Comparison of ENCODE assay signal across 28 mouse cellular contexts in the genomic region with DNA sequence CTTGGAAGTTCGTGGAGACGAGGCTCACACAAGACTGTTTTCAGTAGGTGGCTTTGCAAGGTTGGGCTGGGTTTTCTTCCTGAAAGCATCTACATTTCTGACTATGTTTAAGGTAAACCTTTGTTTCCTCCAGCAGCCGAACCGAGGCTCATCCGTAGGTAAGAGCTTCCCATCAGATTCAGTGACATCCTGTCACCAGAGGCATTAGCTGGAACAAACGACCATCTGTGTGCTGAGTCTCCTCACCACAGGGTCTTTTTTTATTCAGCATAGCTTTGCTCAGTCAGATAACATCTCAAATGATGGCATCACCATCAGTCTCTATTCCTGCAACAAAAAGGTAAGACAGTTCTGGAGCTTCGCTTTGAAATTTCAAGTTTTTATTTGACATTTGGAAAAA.
A peak's percentile ranks its signal among the peaks of the same experiment; 100 is the strongest.
DNase-seq lines count a peak whose midpoint lies in the region; ATAC-seq and TF ChIP-seq lines count a peak whose summit lies in the region.
"Had no signal": no experiment of that assay in that cellular context is flagged by ENCODE, and none has a peak within 500 bp of the region (broad histone marks: within the 10 kb centered on the region; RNA-seq: fewer than 3 reads in every experiment).

No protein-coding gene starts in this region.

- DNase-seq in midbrain, embryonic 10.5 days (ENCODE audit: low spot score) = no peak
- DNase-seq in midbrain, postnatal 0 days (ENCODE audit: low spot score) = no peak
- DNase-seq in ES-CJ7 (ENCODE audit: low read depth, low spot score) = peak; percentile 22
- DNase-seq in R1 (ENCODE audit: low read depth, low spot score) = peak; percentile 50
- DNase-seq in cerebellum, adult 11-12 months = no peak
- DNase-seq in adipocyte (ENCODE audit: low spot score) = no peak
- DNase-seq: adrenal gland, adult 8-10 months; adrenal gland, postnatal 25 days; cerebellum, adult 2 months; cerebellum, adult 9-11 months; cerebellum, postnatal 36 days; embryo, embryonic 11 days; gastrocnemius, postnatal 25 days; heart, adult 18-20 months; heart, postnatal 10 days; heart, postnatal 36 days had no signal

- H3K9me3 ChIP-seq in midbrain, embryonic 10.5 days (replicated peaks) = no peaks in the 10 kb centered on the region
- H3K9me3 ChIP-seq in midbrain, postnatal 0 days (ENCODE audit: low read length) = no peaks in the 10 kb centered on the region
- H3K9me3 ChIP-seq: embryonic facial prominence, embryonic 10.5 days; embryonic facial prominence, embryonic 13.5 days; forebrain, embryonic 12.5 days; forebrain, embryonic 15.5 days; heart, embryonic 12.5 days; heart, embryonic 15.5 days had no signal

- TF ChIP-seq CTCF in midbrain, postnatal 0 days (IDR thresholded peaks at IDR 0.05) = no peak

- WGBS in midbrain, embryonic 10.5 days = 80% methylated on average over 7 of the region's 7 CpGs
- 70% methylated on average over 7 of the region's 7 CpGs for WGBS in midbrain, postnatal 0 days

- no peaks in the 10 kb centered on the region for H3K36me3 ChIP-seq in midbrain, embryonic 10.5 days
- no peaks in the 10 kb centered on the region for H3K36me3 ChIP-seq in midbrain, postnatal 0 days (ENCODE audit: insufficient read depth, low read length)
- H3K36me3 ChIP-seq: embryonic facial prominence, embryonic 10.5 days; embryonic facial prominence, embryonic 13.5 days; forebrain, embryonic 12.5 days; forebrain, embryonic 15.5 days; heart, embryonic 12.5 days; heart, embryonic 15.5 days had no signal

- H3K9ac ChIP-seq in midbrain, postnatal 0 days (replicated peaks; ENCODE audit: low read length, poor library complexity, severe bottlenecking) = no peak overlapping the region
- H3K9ac ChIP-seq: embryonic facial prominence, embryonic 13.5 days; forebrain, embryonic 12.5 days; forebrain, embryonic 15.5 days; heart, embryonic 12.5 days; heart, embryonic 15.5 days; hindbrain, embryonic 14.5 days had no signal

- H3K4me1 ChIP-seq in midbrain, embryonic 10.5 days = peaks cover 32% of the 10 kb centered on the region
- no peaks in the 10 kb centered on the region for H3K4me1 ChIP-seq in midbrain, postnatal 0 days (ENCODE audit: insufficient read depth, low read length)
- H3K4me1 ChIP-seq: heart, embryonic 15.5 days had no signal

- H3K27ac ChIP-seq in midbrain, embryonic 10.5 days (replicated peaks) = 0 out of 2 replicates have a peak overlapping the region, but pooled peaks have one; percentile 46
- no peak overlapping the region for H3K27ac ChIP-seq in midbrain, postnatal 0 days (ENCODE audit: low read depth, low read length)
- H3K27ac ChIP-seq: embryonic facial prominence, embryonic 10.5 days; embryonic facial prominence, embryonic 13.5 days; forebrain, embryonic 12.5 days; forebrain, embryonic 15.5 days; heart, embryonic 15.5 days; hindbrain, embryonic 14.5 days; hindbrain, postnatal 0 days had no signal

- ATAC-seq in midbrain, postnatal 0 days (ENCODE audit: low FRiP score) = no peak
- ATAC-seq: CD4-positive, CD25-positive, alpha-beta regulatory T cell, adult 4 months; forebrain, embryonic 15.5 days; hindbrain, postnatal 0 days; inflammation-experienced regulatory T-cells, adult 6 months; intestine, embryonic 16.5 days had no signal

- no peak overlapping the region for H3K4me3 ChIP-seq in midbrain, embryonic 10.5 days
- H3K4me3 ChIP-seq in midbrain, postnatal 0 days (ENCODE audit: low read depth, low read length) = no peak overlapping the region
- H3K4me3 ChIP-seq: embryonic facial prominence, embryonic 10.5 days; embryonic facial prominence, embryonic 13.5 days; erythroblast, embryonic 14.5 days; forebrain, embryonic 12.5 days; forebrain, embryonic 15.5 days; heart, embryonic 12.5 days; heart, embryonic 15.5 days had no signal

- no peaks in the 10 kb centered on the region for H3K27me3 ChIP-seq in midbrain, embryonic 10.5 days (ENCODE audit: low read depth, poor library complexity, severe bottlenecking)
- H3K27me3 ChIP-seq in midbrain, postnatal 0 days (ENCODE audit: insufficient read depth, low read length) = no peaks in the 10 kb centered on the region
- H3K27me3 ChIP-seq: embryonic facial prominence, embryonic 13.5 days; forebrain, embryonic 12.5 days; forebrain, embryonic 15.5 days; heart, embryonic 12.5 days; heart, embryonic 15.5 days had no signal

- no peak overlapping the region for H3K4me2 ChIP-seq in midbrain, postnatal 0 days (ENCODE audit: low read depth, low read length, poor library complexity, severe bottlenecking)
- H3K4me2 ChIP-seq: embryonic facial prominence, embryonic 13.5 days; forebrain, embryonic 12.5 days; forebrain, embryonic 15.5 days; heart, embryonic 12.5 days; heart, embryonic 15.5 days; hindbrain, embryonic 14.5 days had no signal

Comparison
In these comparisons a context has a peak if more than half of its experiments do, and no peak if none do; other contexts are left out.
1. DNase-seq: peak in ES-CJ7 (single experiment) and R1 (single experiment); none in midbrain, embryonic 10.5 days (single experiment), midbrain, postnatal 0 days (single experiment), cerebellum, adult 11-12 months (single experiment) and adipocyte (single experiment).